Mouse (Mus musculus): ENCODE results near the gene Mov10l1. TPM values are rescaled to one million over a fixed set of nuclear protein-coding genes. Genes with fewer than 3 reads are reported as not detected.

Mov10l1 gene
- polyA plus RNA-seq, 1 experiment from 2014 or later: not detected

DNA sequence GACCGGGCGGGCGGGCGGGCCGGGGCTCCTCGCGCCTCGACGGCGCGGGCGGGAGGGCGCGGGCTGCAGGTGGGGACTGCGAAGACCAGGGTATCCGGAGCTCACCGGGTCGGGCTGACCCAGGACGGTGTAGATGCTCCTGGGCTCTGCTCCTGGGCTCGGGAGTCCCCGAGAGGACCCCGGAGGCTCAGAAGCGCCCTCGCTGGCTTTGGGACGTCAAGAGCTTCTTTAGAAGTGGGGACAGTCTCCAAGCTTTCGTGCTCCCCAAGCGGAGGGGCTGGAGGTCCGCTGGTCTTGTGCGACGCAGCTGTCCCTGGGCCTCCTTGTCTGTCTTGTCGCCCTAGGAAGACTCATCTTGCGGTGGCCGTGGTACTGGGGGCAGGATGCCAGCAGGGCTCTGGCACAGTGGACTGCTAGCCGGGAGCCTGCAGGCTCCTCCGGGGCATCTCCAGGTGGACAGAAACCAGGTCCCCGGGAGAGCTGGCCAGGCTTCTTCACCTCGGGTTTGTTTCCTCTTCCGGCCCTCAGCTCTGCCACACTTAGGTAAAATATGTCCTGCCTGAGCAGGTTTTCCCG is 93.5 kb downstream of the Mov10l1 start:
- Histone ChIP-seq H3K36me3 (replicated peaks; ENCODE audit: control insufficient read depth, insufficient read depth) (peaks cover 16% of the 10 kb centered on the region), H3K4me3 (replicated peaks; ENCODE audit: low read length) (peak overlapping the region; percentile 91), H3K27me3 (ENCODE audit: control insufficient read depth, insufficient read depth, low read length) (no peaks in the 10 kb centered on the region), H3K4me2 (replicated peaks) (peak overlapping the region; percentile 92), H3K9me3 (ENCODE audit: control insufficient read depth, low read length) (no peaks in the 10 kb centered on the region), H3K9ac (peak overlapping the region; percentile 93), H3K4me1 (replicated peaks; ENCODE audit: control insufficient read depth, insufficient read depth, low read length) (peaks cover 35% of the 10 kb centered on the region), H3K27ac (peak overlapping the region; percentile 90)
- under 1% methylated on average over 38 of the region's 39 CpGs for WGBS
- peak; percentile 72 for ATAC-seq (ENCODE audit: low FRiP score)
- peak; percentile 33 for DNase-seq (ENCODE audit: low spot score)

DNA sequence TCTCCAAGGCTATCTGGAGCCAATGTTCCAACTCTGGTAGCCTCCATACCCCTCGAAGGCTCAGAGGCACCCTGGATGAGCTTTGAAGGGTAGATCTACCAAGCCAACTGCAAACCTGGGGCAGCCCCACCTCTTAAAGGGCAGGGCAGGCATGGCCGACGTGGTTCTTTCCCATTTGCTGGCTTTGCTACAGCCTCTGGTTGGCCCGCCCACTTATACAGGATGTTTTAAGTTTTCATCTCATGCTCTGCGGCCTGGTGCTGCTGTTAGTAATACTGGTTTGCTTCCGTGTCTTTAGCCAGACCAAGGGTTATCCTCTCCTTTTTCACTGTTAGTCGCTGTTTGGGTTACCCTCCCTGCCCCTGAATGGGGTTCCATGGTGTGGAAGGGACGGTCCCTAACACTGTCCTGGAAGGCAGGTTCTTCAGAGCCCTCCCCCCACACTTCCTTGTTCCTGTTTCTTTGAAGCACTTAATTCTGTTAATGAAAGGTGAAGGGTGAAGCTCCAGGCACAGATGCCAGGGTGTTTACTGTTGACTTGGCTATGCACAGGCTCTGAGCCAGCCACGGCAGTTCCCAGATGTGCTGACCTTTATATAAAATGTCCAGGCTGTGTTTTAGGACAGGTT is 95.6 kb downstream of the Mov10l1 start:
- Histone ChIP-seq H3K27me3 (ENCODE audit: control insufficient read depth, insufficient read depth, low read length) (no peaks in the 10 kb centered on the region), H3K9me3 (ENCODE audit: control insufficient read depth, low read length) (no peaks in the 10 kb centered on the region), H3K27ac (no peak overlapping the region), H3K4me1 (replicated peaks; ENCODE audit: control insufficient read depth, insufficient read depth, low read length) (peaks cover 35% of the 10 kb centered on the region), H3K36me3 (replicated peaks; ENCODE audit: control insufficient read depth, insufficient read depth) (peaks cover 37% of the 10 kb centered on the region), H3K4me3 (replicated peaks; ENCODE audit: low read length) (no peak overlapping the region), H3K4me2 (replicated peaks) (peak overlapping the region; percentile 92; the same call in 1 of the 2 replicates), H3K9ac (peak overlapping the region; percentile 93; the same call in 1 of the 2 replicates)
- ATAC-seq (ENCODE audit: low FRiP score) (no peak), DNase-seq (ENCODE audit: low spot score) (no peak)
- 79% methylated on average over 9 of the region's 9 CpGs for WGBS

DNA sequence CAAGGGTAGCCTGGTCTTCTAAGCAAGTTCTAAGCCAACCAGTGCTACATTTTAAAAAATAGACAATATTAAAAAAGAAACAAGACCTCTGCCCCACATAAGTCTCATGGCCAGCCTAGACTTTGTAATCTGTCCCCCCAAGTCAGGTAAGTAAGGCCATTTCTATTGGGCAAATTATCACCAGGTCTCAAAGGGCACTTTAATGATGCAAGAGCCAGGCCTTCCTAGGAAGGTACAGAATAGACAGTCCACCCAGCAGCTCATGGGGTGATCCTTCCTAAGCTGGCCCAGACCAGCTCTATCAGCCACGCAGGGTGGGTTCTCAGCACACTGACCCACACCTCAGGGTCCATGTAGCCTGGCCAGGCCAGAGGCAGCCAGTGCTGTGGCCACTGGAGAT is 101.2 kb downstream of the Mov10l1 start:
- 100% methylated on average over 1 of the region's 1 CpGs for WGBS
- H3K9me3 ChIP-seq (ENCODE audit: control insufficient read depth, low read length): no peaks in the 10 kb centered on the region
- DNase-seq (ENCODE audit: low spot score) (no peak), ATAC-seq (ENCODE audit: low FRiP score) (no peak)
- H3K9ac ChIP-seq: no peak overlapping the region
- no peaks in the 10 kb centered on the region for H3K27me3 ChIP-seq (ENCODE audit: control insufficient read depth, insufficient read depth, low read length)
- H3K27ac ChIP-seq: no peak overlapping the region
- H3K4me3 ChIP-seq (replicated peaks; ENCODE audit: low read length): no peak overlapping the region
- peaks cover 79% of the 10 kb centered on the region for H3K36me3 ChIP-seq (replicated peaks; ENCODE audit: control insufficient read depth, insufficient read depth)
- H3K4me2 ChIP-seq (replicated peaks): no peak overlapping the region
- 0 out of 2 replicates have a peak, but pooled peaks cover 7% of the 10 kb centered on the region for H3K4me1 ChIP-seq (replicated peaks; ENCODE audit: control insufficient read depth, insufficient read depth, low read length)

DNA sequence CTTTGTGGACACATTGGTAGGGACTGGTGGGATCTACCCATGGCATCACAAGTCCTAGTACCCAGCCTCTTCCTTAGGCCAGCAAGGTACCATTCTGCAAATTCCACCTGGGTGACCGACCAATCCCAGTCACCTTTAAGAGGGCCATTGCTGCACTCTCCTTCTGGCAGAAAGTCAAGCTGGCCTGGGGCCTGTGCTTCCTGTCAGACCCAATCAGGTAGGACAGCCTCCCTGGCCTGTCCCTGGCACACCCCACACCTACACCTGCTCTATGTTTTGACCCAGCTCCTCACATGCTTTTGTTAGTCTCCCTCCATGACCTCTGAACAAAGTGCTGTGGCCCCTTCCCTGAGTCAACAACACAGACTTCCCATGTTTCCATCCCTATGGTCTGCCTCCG is 102.1 kb downstream of the Mov10l1 start:
- DNase-seq (ENCODE audit: low spot score) (no peak), ATAC-seq (ENCODE audit: low FRiP score) (no peak)
- H3K4me2 ChIP-seq (replicated peaks): no peak overlapping the region
- no peaks in the 10 kb centered on the region for H3K27me3 ChIP-seq (ENCODE audit: control insufficient read depth, insufficient read depth, low read length)
- H3K27ac ChIP-seq: no peak overlapping the region
- H3K9ac ChIP-seq: no peak overlapping the region
- H3K4me1 ChIP-seq (replicated peaks; ENCODE audit: control insufficient read depth, insufficient read depth, low read length): peaks cover 11% of the 10 kb centered on the region
- WGBS: 94% methylated on average over 2 of the region's 2 CpGs
- H3K9me3 ChIP-seq (ENCODE audit: control insufficient read depth, low read length): no peaks in the 10 kb centered on the region
- peaks cover 72% of the 10 kb centered on the region for H3K36me3 ChIP-seq (replicated peaks; ENCODE audit: control insufficient read depth, insufficient read depth)
- no peak overlapping the region for H3K4me3 ChIP-seq (replicated peaks; ENCODE audit: low read length)

DNA sequence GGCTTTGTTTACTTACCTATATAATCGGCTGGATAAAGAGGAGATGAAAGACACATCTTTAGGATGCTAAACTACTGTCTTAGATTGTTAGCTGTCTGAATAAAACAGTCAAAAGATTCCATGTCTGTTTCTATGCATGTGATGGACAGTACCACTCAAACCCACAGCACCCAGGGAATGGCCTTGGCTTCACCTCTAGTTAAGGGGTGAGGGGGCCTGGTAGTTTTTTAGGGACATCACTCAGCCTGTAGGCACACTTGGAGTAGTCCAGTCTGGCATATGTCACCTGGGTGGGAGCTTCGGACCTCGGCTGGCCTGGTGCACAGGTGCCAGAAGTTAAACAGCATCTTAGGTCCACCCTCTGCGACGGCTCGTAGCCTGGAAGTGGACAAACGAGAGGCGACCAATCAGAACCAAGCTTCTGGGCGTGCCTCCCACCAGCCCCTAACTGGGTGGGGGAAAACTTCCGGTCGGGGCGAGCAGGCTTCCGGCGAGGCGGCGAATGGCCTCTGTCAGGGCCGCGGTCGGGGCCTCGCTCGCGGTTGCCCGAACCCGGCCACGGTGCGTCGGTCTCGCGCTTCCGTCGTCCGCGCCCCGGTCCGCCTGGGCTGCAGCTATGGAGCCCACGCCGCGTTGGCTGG is 106.0 kb downstream of the Mov10l1 start, which contains the start of gene Selenoo:
TSS of gene Selenoo (plus strand) at position 478 of the 641 bp plus-strand sequence.
- H3K4me2 ChIP-seq (replicated peaks): peak within 1 kb of the TSS; percentile 97
- 2% methylated on average over 38 of the region's 38 CpGs for WGBS
- peak within 1 kb of the TSS; percentile 94 for H3K4me3 ChIP-seq (replicated peaks; ENCODE audit: low read length)
- H3K9ac ChIP-seq: peak within 1 kb of the TSS; percentile 96
- DNase-seq (ENCODE audit: low spot score) (peak; percentile 86), ATAC-seq (ENCODE audit: low FRiP score) (peak; percentile 91)
- peaks cover 21% of the 10 kb centered on the region for H3K4me1 ChIP-seq (replicated peaks; ENCODE audit: control insufficient read depth, insufficient read depth, low read length)
- peak within 1 kb of the TSS; percentile 84 for H3K27ac ChIP-seq
- H3K27me3 ChIP-seq (ENCODE audit: control insufficient read depth, insufficient read depth, low read length): no peaks in the 10 kb centered on the region
- no peaks in the 10 kb centered on the region for H3K9me3 ChIP-seq (ENCODE audit: control insufficient read depth, low read length)
- H3K36me3 ChIP-seq (replicated peaks; ENCODE audit: control insufficient read depth, insufficient read depth): peaks cover 55% of the 10 kb centered on the region

DNA sequence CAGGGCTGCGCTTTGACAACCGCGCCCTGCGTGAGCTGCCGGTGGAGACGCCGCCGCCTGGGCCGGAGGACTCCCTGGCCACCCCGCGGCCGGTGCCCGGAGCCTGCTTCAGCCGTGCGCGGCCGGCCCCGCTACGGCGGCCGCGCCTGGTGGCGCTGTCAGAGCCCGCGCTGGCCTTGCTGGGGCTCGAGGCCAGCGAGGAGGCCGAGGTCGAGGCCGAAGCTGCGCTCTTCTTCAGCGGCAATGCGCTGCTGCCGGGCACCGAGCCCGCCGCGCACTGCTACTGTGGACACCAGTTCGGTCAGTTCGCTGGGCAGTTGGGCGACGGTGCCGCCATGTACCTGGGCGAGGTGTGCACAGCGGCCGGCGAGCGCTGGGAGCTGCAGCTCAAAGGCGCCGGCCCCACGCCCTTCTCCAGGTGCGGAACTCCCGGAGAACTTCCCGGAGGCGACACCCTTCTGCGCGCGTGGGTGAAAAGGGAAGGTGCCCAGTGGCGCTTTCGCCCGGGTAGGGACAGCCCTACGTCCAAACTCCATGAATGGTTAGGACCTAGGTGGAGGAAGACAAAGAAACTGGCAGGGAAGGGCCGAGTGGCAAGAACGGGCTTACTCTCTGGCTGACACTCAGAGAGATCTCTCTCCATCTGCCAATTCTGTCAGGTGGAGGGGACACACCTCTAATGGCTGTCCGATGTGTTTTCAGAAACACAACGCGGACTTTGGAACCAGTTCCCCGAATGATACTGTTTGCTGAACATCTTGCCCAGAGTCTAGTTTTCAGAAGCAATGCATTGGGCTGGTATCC is 106.7 kb downstream of the Mov10l1 start:
- Histone ChIP-seq H3K9ac (peak overlapping the region; percentile 96), H3K4me3 (replicated peaks; ENCODE audit: low read length) (peak overlapping the region; percentile 94), H3K4me2 (replicated peaks) (peak overlapping the region; percentile 97), H3K27me3 (ENCODE audit: control insufficient read depth, insufficient read depth, low read length) (no peaks in the 10 kb centered on the region), H3K36me3 (replicated peaks; ENCODE audit: control insufficient read depth, insufficient read depth) (peaks cover 55% of the 10 kb centered on the region), H3K9me3 (ENCODE audit: control insufficient read depth, low read length) (no peaks in the 10 kb centered on the region), H3K4me1 (replicated peaks; ENCODE audit: control insufficient read depth, insufficient read depth, low read length) (peaks cover 21% of the 10 kb centered on the region), H3K27ac (peak overlapping the region; percentile 84)
- 4% methylated on average over 65 of the region's 68 CpGs for WGBS
- DNase-seq (ENCODE audit: low spot score) (no peak), ATAC-seq (ENCODE audit: low FRiP score) (peak; percentile 56)

DNA sequence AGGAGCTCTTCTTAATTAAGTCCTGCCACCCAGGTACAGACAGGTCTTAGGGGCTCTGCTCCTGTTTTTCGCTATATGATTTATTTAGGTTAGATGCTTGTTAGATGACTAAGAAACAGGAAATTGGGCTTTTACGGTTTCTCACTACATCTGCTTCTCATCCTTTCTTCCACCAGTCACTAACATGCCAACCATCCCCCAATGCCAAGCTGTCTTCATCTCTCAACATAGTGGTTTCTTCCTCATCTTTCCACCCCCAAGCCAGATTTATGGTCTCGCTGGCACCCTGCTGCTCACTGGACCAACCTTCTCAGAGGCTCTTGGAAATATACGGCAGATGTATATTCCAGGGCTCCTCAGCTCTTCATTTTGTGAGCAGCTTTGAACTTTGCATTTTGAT is 108.0 kb downstream of the Mov10l1 start:
- Histone ChIP-seq H3K9ac (no peak overlapping the region), H3K4me3 (replicated peaks; ENCODE audit: low read length) (no peak overlapping the region), H3K27me3 (ENCODE audit: control insufficient read depth, insufficient read depth, low read length) (no peaks in the 10 kb centered on the region), H3K9me3 (ENCODE audit: control insufficient read depth, low read length) (no peaks in the 10 kb centered on the region), H3K27ac (no peak overlapping the region), H3K4me1 (replicated peaks; ENCODE audit: control insufficient read depth, insufficient read depth, low read length) (peaks cover 21% of the 10 kb centered on the region), H3K36me3 (replicated peaks; ENCODE audit: control insufficient read depth, insufficient read depth) (peaks cover 55% of the 10 kb centered on the region), H3K4me2 (replicated peaks) (peak overlapping the region; percentile 97)
- no peak for ATAC-seq (ENCODE audit: low FRiP score)
- DNase-seq (ENCODE audit: low spot score): no peak
- 87% methylated on average over 4 of the region's 4 CpGs for WGBS

DNA sequence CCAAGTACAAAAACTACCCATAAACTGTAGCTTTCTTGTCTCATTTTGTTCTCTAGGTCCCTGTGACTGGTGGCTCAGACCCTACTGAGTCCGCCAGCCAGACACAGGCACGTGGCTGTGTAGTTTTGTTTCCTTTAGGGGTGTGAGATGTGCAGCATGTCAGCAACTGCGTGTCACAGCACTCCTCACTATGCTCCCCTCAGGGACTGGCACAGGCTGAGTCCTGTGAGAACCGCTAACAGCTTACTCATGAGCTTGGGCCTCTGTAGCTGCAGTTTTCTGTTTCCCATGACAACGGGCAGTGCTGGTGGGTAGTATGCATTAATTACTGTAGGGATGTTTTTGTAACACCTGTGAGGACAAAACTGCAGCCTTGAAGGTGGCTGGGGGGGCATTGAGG is 109.5 kb downstream of the Mov10l1 start:
- DNase-seq (ENCODE audit: low spot score): no peak
- no peak overlapping the region for H3K27ac ChIP-seq
- peaks cover 21% of the 10 kb centered on the region for H3K4me1 ChIP-seq (replicated peaks; ENCODE audit: control insufficient read depth, insufficient read depth, low read length)
- H3K4me2 ChIP-seq (replicated peaks): no peak overlapping the region
- no peak for ATAC-seq (ENCODE audit: low FRiP score)
- no peaks in the 10 kb centered on the region for H3K27me3 ChIP-seq (ENCODE audit: control insufficient read depth, insufficient read depth, low read length)
- H3K9me3 ChIP-seq (ENCODE audit: control insufficient read depth, low read length): no peaks in the 10 kb centered on the region
- peaks cover 55% of the 10 kb centered on the region for H3K36me3 ChIP-seq (replicated peaks; ENCODE audit: control insufficient read depth, insufficient read depth)
- no peak overlapping the region for H3K4me3 ChIP-seq (replicated peaks; ENCODE audit: low read length)
- WGBS: 73% methylated on average over 5 of the region's 5 CpGs
- H3K9ac ChIP-seq: no peak overlapping the region

DNA sequence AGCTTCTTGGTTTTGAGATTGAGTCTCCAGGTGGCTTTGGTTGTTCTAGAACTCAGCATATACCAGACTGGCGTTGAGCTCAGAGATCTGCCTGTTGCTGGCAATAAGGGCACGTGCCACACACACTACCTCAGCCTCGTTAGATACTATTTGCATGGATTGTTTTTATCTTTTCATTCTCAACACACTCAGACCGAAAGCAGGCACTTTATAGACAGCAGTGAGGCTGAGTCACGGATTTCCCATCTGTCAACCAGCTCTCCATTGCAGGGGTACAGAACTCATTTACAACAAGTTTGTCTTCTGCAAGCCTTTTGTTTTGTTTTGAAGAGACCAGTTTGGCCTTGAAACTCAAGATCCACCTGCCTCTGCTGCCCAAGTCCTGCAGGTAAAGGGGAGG is 114.7 kb downstream of the Mov10l1 start:
- peaks cover 99% of the 10 kb centered on the region for H3K36me3 ChIP-seq (replicated peaks; ENCODE audit: control insufficient read depth, insufficient read depth)
- no peak overlapping the region for H3K9ac ChIP-seq
- H3K4me2 ChIP-seq (replicated peaks): no peak overlapping the region
- no peak for DNase-seq (ENCODE audit: low spot score)
- no peaks in the 10 kb centered on the region for H3K4me1 ChIP-seq (replicated peaks; ENCODE audit: control insufficient read depth, insufficient read depth, low read length)
- no peak overlapping the region for H3K27ac ChIP-seq
- no peak overlapping the region for H3K4me3 ChIP-seq (replicated peaks; ENCODE audit: low read length)
- no peaks in the 10 kb centered on the region for H3K9me3 ChIP-seq (ENCODE audit: control insufficient read depth, low read length)
- WGBS: 93% methylated on average over 5 of the region's 5 CpGs
- H3K27me3 ChIP-seq (ENCODE audit: control insufficient read depth, insufficient read depth, low read length): no peaks in the 10 kb centered on the region
- ATAC-seq (ENCODE audit: low FRiP score): no peak

Measured in hindbrain, embryonic 14.5 days (tissue).